Mouse (Mus musculus) ES-E14 (cell line): ENCODE results near the gene Ess2.

Experiments
- CHD2 ChIP-seq: IDR thresholded peaks from 2 replicates; pipeline ENCODE4 v1.6.1; 2014; ENCODE audit warnings: mild to moderate bottlenecking, low read depth, low read length, inconsistent platforms
- HCFC1 ChIP-seq: IDR thresholded peaks from 2 replicates; pipeline ENCODE4 v1.6.1; 2012; ENCODE audit warnings: low read length, inconsistent platforms, borderline replicate concordance; ENCODE audit not compliant: insufficient read depth
- MAFK ChIP-seq: IDR thresholded peaks from 2 replicates; pipeline ENCODE4 v1.6.1; 2014; ENCODE audit warnings: mild to moderate bottlenecking, low read depth, low read length, inconsistent platforms; ENCODE audit not compliant: insufficient read depth
- ZC3H11A ChIP-seq: IDR thresholded peaks from 2 replicates; pipeline ENCODE4 v1.6.1; 2012; ENCODE audit warnings: low read depth, mild to moderate bottlenecking, inconsistent platforms, low read length, borderline replicate concordance
- ZNF384 ChIP-seq: IDR thresholded peaks from 2 replicates; pipeline ENCODE4 v1.6.1; 2012; ENCODE audit warnings: low read depth, low read length, inconsistent platforms

GRCm38 (mm10) chr16:17875174-17875573 lies 36.0 kb downstream of the Ess2 start:
- TF ChIP-seq ZC3H11A: no peak
- TF ChIP-seq ZNF384: no peak
- TF ChIP-seq CHD2: no peak
- no peak for TF ChIP-seq MAFK
- TF ChIP-seq HCFC1: no peak
